Mouse (Mus musculus) frontal cortex, postnatal 14 days (tissue): ENCODE measurements at regions not wholly inside any gene's neighbourhood (a gene's known extent, or its start where the extent isn't known, plus 50 kb on each side); places are given as distances from the start of the nearest gene placed in this dataset.

ENCODE experiments used
- DNase-seq, 2 experiments: peaks; one replicate each; pipeline ENCODE4 v3.0.0; 2022; ENCODE audit warnings: low spot score in 2 of 2

DNA sequence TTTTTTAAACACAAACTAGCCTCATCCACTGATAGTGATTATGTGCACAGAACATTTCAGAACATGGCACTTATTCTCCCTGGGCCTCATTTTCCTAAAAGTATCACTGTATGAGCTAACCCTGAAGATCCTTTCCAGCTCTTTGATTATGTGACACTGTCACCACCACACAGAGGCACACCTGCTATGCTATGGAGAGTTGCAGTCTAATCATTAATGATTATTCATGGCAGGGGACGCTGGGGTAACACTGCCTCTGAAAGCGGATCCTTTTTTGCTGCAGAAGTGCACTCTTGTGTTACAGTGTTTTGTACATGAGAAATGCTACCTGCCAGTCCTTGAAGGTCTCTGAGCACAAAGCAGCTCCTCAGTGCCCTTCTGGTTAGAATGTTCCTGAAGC lies 615.3 kb upstream of the Fbxo33 start:
- DNase-seq = no peak

DNA sequence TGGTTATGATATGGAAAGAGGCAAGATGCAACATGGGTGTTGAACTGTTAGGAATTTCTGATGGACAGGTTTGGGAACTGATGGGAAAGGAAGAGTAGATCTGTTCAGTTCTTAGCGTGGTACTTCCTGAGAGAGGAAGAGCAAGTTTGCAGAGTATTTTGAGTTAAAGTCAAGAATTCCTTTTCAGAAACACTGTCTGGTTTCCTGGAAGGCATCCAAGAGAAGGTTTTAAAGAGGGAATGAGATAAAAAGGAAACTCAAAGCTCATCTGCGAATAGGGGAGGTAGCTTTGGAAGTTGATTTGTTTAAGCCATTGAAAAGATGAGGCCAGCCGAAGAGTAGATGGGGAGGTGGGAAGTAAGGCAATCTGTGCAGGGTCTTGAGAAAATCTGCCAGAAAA lies 603.4 kb upstream of the Fbxo33 start:
- no peak for DNase-seq

DNA sequence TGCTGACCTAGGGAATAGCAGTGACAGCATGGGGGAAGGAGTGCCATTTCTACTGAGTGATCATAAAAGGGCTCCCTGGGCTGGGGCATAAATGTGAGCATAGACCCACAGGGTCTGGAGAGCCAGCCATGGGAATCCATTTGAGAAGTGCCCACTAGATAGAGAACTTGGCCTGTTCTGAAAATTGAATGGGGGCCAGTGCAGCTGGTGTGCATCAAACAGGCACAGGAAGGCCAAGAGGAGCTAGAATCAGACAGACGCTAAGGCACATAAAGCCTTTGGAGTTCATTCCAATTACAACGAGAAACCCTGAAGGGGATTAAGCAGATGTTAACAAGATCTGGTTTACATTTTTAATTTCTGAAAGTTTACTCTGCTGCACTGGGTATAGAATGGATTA lies 602.9 kb upstream of the Fbxo33 start:
- no peak for DNase-seq

DNA sequence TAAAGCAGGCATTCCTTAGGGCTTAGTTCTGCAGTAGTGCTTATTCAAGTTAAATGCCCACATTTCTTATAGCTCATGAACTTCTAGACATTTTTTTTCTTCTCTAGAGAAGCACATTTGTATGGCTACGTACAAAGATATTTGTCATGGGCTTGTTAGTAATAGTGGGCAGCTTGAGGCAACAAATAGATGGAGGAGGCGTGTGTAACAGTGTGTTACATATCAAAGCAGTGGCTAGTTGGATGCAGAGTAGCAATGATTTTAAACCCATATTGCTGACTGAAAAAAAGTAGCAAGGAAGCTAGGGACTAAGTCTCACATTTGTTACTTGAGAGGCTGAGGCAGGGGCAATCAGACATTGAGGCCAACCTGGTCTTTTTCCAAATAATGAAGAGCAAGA lies 602.2 kb upstream of the Fbxo33 start:
- no peak for DNase-seq

DNA sequence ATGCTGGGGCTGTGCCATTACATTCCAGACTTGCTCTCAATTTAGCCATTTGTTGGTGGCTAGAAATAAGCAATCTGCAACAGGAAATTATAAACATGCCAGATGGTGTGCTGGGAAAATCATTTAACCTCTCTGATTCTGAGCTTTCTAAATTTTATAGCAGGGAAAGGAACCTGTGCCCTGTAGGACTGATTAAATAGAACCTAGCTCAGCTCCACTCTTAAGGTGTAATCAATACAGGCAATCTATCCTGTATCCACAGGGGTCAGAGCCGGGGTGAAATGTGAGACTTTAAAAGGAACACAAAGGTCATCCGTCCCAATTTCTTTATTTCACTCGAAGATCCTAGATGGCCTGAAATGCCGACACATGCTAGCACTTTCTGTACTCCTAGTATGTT lies 596.4 kb upstream of the Fbxo33 start:
- DNase-seq = no peak

DNA sequence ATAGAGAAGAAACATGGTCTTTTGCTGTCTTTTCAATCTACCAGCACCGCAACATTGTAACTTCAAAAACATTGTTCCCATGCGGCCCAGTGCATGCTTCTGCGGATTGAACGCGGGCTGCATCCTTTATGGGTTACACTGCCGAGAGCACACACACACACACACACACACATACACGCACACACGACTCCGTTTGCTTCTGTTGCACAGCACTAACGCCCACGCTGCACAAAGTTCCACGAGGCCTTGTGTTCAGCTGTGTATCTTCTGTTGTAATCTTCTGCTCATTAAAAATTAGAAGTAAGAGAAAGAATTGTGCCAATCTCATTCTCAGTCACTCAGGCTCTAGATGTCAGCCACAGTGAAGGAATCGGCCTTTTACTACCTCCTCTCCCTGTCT lies 594.8 kb upstream of the Fbxo33 start:
- no peak for DNase-seq

DNA sequence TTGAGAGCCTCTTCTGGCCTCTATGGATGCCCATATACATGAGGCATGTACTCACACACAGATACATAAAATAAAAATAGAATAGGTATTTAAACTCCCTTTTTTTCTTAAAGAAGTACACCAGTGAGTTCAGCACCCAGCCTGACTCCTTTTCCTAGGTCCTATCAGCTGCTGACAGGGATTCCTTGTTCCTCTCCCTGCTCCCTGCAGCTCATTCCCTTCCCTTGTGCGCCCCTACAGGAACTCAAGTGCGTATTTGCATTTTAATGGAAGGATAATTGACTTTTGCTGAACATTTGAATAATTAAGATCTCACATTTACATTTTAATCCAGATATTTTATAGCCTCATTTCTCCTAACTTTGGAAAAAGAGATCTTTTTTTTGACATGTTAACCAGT lies 589.7 kb upstream of the Fbxo33 start:
- DNase-seq = no peak

DNA sequence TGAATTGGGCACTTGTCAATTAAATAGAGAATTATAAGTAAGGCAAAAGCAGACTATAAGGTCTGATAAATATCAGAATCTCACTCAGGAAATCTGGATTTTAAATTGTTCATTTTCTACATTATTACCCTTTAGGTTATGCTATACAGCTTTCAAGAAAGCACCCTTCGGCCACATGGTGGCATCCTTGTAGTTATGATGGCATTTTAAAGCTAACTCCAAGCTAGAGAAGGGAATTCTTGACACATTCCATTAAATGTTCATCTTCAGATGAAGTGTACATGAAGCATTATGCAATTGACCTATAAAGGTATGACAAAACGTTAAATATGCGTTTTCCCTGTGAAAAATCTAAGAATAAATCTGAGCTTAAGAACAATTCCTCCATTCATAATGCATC lies 578.5 kb upstream of the Fbxo33 start:
- DNase-seq = peak; percentile 32 to 55

DNA sequence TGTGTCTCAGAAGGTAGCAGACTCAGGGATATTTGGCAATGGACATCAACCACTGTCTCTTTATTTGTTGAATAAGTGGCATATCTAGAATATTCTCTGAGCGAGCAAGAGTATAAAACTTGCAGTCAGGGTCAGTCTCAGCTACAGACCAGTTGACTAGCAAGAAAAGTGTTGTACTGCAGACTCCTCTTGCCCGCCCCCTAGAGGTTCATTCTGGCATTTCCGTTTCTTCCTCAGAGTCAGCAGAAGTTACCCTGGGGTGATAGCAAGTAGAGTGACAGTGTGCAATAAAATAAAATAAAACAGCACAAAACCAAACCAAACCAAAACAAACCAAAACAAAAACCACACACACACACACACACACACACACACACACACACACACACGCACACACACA lies 571.9 kb upstream of the Fbxo33 start:
- no peak for DNase-seq

DNA sequence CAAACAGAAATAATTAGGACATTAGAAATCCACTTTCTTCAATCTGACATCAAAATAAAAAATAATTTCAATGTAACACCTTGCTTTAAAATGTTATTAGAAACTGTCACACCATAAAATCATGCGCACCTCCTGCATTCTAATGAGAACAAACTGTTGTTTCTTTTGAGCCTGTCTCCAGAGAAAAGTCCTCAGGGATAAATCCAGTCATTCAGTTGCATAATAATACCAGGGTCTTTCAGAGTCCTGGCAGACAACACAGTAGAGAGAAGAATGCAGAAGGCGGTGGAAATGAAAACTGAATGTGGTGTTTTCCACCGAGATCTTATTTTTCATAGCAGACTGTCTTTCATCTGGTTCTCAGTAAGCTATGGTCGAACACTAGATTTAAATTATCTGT lies 567.3 kb upstream of the Fbxo33 start:
- no peak for DNase-seq

DNA sequence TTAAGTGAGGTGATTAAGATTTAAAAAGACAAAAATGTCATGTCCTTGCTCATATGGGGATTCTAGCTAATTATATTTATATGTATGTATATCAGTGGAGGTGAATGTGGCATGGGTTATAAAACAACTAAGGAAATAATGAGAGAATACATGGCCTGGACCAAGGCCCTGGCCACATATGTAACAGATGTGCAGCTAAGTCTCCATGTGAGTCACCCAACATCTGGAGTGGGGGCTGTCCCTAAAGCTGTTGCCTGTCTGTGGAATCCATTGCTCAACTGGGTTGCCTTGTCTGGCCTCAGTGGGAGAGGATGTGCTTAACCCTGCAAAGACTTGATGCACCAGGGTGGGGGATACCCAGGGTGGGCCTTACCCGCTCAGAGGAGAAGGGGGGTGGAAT lies 551.5 kb upstream of the Fbxo33 start:
- no peak for DNase-seq

DNA sequence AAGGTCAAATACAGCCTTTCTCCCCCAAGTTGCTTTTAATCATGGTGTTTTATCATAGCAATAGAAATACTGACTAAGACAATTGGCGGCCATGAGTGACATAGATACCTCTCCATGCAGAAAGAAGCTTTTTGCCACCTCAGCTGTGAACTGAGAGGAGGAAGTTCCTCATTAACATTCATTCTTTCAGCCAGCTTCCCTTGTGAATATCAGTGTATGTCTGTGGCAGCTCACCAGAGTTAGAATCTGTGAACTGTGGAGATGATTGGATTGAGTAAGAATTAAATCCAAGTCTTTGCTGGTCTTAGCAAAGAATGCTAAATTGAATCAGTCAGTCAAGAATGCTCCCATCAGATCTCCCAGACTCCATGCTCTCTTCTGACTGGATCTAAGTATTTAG lies 542.7 kb upstream of the Fbxo33 start:
- DNase-seq = no peak

DNA sequence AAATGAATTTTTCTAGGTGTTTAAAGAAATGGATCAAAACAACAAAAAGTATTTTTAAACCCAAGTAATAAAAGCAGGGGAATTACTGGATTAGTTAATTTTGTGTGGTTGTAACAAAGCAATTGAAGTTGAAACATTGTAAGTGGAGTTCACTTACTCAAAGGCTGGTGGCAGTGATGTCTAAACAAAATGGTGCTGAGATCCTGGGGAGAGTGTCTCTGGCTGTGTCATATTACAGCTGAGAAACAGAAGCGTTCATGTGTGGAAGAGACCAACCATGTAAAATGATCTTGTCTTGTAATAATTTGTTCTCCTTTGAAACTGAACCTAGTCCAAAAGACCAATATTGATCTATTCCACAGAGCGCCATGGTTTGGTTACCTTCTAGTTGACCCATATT lies 525.2 kb upstream of the Fbxo33 start:
- DNase-seq = no peak

DNA sequence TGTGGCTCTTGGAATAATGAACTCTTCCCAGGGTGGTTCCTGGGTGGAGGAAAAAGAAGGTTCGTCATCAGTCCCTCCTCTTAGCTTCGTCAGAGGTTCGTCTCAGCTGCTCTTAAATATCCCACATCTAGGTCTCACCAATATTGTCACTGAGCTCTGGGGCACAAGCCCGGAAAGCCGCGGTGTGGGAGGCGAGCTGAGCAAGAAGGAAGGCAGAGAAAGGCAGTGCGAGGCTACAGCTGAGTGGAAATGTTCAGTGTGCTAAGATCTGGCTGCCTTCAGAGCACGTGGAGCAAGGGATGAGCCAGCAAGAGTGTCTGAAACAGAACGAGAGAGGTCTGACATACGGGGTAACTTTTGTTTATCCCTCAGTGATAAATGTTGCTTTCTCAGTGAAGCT lies 523.7 kb upstream of the Fbxo33 start:
- DNase-seq = no peak

DNA sequence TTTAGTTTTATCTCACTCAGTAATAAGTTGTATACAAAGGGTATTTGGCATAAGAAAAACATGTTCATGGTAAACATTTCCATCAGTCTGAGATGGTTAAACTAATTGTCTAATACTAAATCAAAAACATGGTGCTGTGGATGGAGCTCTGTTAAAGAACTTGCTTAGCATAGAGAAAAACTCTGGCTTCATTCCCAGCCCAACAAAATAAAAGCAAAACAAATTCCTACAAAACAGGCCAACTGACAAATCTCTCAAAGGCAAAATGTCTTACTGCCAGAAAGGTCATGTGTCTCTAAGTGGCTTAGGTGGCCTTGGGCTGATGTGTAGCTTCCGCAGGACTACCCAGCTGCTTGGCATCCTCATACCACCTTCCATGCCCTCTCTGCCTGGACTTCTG lies 505.4 kb upstream of the Fbxo33 start:
- DNase-seq = no peak

DNA sequence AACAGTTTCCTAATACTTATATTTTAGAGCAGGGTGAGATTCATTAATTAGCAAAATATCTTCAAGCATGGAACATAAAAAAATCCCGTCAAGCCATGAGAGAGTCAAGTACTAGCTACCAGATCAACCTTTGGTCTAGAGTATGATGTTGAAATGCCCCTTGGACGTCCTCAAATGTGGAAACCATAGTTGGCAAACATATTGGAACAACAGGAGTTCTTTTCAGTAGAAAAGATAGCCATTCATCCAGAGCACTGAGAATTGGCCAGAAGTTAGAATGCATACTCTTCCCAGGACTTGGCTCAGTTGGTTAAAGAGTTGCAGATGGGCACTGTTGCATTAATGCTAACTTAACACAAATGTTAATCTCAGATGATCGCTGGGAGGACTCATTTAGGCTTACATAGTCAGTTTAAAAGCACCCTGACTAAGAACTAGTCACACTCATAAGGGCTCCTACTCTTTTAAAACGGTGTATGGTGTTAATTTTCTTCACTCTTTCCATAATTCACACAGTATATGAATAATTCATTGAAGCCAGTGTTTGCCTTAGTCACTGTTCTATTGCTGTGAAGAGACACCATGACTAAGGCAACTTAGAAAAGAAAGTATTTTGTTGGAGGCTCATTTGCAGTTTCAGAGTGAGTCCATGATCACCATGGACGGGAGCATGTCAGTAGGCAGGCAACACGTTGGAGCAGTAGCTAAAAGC lies 503.1 kb upstream of the Fbxo33 start:
- no peak for DNase-seq

DNA sequence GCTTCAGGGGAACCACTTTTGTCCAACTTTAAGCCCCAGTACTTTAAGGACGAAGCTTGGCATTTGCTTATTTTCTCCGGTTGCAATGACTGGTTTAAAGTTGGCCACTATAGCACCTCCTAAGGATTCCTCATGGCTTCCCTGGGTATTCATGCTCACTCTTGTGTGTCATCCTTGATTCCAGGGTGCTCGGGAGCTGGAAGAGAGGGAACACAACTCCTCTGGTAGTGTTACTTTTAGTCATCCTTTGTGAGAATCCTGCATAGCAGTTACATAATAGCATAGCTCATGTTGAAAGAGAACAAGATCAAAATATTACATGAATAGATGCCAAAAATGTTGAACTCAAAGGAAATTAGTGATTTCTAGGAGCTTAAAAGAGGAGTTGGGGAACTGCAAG lies 493.7 kb upstream of the Fbxo33 start:
- DNase-seq = no peak

DNA sequence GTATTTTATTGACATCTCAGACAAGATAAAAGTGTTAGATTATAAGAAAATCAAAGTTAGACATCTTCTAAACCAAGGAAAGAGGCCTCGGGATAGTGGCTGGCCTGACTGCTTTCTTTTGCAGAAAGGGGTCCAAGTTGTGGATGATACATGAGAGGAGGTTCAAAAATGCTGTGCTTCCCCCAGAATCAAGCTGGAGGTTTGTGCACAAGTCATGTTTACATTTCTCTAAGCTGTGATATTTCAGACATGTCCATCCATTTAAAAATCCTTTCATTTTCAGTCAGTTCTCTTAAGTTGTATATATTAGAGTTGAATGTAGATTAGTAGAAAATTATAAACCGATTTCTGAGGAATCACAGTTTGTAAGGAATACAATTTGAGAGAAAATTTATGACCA lies 463.7 kb upstream of the Fbxo33 start:
- DNase-seq = no peak

DNA sequence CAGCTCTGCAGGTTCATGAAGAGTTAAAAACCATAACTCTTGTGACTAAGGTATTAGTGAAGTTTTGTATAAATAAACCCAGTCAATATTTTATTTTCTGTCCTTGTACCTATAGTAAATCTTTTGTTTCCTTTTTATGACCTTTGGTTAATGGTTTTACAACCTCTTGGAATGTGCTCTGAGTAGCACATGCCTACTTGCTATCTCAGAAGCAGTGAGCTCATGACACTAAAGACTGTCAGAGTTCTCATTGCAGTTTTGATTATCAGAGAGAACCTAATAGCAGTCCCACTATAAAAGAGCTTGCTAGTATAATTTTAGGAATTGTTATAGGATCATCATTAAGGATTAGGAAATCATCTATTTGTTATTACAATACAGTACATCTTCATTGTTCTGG lies 443.6 kb upstream of the Fbxo33 start:
- no peak for DNase-seq

DNA sequence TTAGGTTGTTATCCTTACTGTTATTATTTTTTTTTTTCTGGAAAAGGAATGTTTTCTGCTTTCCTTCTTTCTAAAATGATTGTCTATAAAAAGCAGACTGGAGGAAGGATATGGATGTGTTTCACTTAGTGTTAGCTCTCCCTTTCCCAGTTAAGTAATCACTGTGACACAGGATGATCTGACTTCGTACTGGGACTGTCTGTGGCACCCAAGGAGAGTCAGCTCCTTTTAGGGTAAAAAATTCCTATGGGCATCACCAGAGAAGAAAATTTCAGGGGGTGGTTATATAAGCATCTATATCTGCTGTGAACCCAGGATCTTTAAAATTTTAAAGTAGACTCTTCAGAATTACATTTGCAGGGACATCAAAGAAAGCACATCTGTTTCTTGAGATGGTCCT lies 411.2 kb upstream of the Fbxo33 start:
- no peak for DNase-seq

DNA sequence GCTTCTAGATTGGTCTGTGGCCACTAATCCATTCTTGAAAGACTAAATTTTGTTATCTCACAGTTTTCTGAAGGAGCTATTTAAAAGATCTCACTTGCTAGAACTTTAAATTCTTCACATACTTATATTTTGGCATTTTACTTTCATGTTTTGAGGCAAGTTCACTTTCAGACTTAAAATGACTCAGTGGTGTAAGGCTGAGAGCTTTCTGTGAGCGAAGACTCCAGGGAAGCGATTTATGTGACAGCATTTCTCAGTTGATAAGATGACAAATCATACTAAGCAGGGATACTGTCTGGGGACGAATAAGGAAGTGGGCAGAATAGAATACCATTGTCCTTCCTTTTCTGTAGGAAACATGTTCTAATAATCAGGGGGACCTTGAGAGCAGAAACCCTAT lies 403.6 kb upstream of the Fbxo33 start:
- no peak for DNase-seq

DNA sequence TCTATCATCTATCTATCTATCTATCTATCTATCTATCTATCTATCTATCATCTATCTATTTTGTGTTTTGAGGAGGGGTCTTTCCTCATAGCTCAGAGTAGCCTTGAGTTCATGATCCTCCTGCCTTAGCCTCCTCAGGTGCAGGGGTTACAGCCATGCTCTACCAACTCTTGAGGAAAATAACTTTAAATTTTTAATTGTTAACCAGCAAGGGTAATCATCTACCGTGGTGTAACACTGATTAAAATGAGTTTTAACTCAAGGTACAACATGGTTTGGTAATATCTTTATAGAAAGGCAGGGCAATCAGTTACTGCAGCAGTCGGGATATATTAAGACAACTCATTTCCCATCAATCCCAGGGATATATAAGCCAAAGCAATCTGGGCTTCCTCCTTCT lies 401.6 kb upstream of the Fbxo33 start:
- no peak for DNase-seq

DNA sequence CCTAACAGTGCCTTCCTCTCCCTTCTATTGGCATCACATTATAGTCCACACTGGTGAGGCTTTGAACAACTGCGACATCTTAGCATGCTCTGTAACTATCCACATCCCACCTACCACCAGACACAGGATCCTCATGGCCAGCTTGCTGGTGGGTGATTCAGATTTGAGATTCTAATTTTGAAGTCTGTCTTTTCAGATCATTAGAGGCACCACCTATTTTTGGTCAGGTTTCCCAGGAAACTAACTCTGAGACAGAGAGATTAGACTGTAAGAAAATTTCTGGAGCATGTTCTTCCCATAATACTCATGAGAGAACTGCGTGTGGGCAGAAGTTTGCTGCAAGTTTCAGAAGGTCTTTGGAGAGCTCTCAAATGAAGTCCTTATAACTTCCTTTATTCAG lies 400.8 kb upstream of the Fbxo33 start:
- DNase-seq = peak; percentile 16 to 55

DNA sequence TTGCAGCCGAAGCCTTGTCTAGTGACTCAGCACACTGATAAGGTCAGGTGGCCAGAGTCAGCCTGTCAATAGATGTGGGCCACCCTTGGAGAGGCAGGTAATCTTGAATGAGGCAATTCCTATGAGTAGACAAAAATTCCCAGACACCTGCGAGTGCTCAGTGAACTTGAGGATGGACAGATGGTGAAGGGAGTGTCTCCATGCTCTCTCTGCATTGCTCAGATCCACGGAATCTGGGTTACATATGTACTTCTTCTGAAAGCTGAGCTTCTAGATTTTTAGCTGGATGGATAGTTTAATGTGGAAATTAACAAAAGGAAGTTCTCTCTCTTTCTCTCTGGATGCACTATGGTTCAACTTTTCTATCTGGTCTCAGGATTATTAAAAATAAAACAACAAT lies 396.6 kb upstream of the Fbxo33 start:
- DNase-seq = no peak

DNA sequence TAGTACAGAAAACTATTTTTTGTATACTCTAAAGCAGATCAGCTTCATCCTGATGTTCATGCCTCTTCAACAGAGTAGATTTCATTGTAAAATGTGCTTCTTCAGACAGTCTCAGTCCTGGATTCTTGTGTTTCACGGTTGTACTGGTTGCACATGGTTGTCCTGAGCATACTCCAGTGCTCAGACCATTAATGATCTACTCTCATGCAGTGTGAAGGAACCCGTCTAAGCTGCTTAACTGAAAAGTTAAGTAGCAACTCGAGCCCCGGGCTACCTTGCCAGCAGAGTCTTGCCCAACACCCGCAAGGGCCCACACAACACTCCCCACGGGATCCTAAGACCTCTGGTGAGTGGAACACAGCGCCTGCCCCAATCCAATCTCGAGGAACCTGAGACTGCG lies 380.3 kb upstream of the Fbxo33 start:
- no peak for DNase-seq
